Mouse (Mus musculus): ENCODE measurements around the gene Hes7.

DNA sequence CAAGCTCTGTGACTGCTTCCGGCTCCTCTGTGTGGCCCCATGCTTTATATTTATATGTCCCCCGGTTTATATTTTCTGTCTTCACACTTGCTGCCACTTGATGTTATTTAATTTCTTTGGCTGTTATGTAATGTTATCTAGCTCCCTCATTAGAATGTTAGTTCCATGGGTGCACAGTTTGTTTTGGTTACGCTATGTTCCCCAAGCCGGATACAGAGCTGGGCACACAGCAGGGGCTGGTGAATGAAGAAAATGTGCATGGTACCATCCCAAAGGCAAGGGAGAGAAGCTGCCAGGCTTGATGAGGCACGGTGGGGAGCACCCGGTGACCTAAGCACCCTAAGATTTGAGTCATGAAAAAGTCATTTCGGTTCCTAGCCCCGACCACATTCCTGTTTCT is 33.6 kb downstream of the Hes7 start:
- no peak for TF ChIP-seq POLR2A (IDR thresholded peaks at IDR 0.05; ENCODE audit: low read depth, low read length)
- no peak for TF ChIP-seq CTCF (IDR thresholded peaks at IDR 0.05; ENCODE audit: borderline replicate concordance, insufficient read depth, low read length)

All from embryonic fibroblast, embryonic 13.5 days (primary cell).